10 mouse cellular contexts compared by ENCODE assay signal in genomic region chr7:98084541-98085293, GRCm38 (mm10). TPM values are rescaled to one million over a fixed set of nuclear protein-coding genes. Genes with fewer than 3 reads are reported as not detected.
DNase-seq lines count a peak whose midpoint lies in the region; ATAC-seq and TF ChIP-seq lines count a peak whose summit lies in the region.
"Had no signal": no experiment of that assay in that cellular context is flagged by ENCODE, and none has a peak within 500 bp of the region (broad histone marks: within the 10 kb centered on the region; RNA-seq: fewer than 3 reads in every experiment).

No protein-coding gene starts in this region.

- H3K27ac ChIP-seq in embryonic facial prominence, embryonic 14.5 days (replicated peaks; ENCODE audit: low read depth, low read length): no peak overlapping the region
- 0 out of 2 replicates have a peak overlapping the region, but pooled peaks have one; percentile 25 for H3K27ac ChIP-seq in kidney, postnatal 0 days
- H3K27ac ChIP-seq: forebrain, embryonic 15.5 days had no signal

- no peak for ATAC-seq in embryonic facial prominence, embryonic 14.5 days (ENCODE audit: low read depth)
- no peak for ATAC-seq in kidney, postnatal 0 days (replicated peaks; ENCODE audit: low FRiP score, low read depth)
- no peak for ATAC-seq in erythroblast, adult 5-6 weeks (replicated peaks; ENCODE audit: low FRiP score, poor library complexity, severe bottlenecking)
- ATAC-seq: forebrain, embryonic 15.5 days had no signal

- intact Hi-C loops in heart, postnatal 25 days (cut with DNase I): no loop called here

- no peaks in the 10 kb centered on the region for H3K27me3 ChIP-seq in embryonic facial prominence, embryonic 14.5 days (replicated peaks; ENCODE audit: control insufficient read depth, insufficient read depth, low read length)
- H3K27me3 ChIP-seq in kidney, postnatal 0 days (ENCODE audit: insufficient read depth, low read length): no peaks in the 10 kb centered on the region
- H3K27me3 ChIP-seq: forebrain, embryonic 15.5 days; limb, embryonic 13.5 days had no signal

- no peak overlapping the region for H3K4me2 ChIP-seq in embryonic facial prominence, embryonic 14.5 days (ENCODE audit: low read depth, low read length)
- peak overlapping the region; percentile 1; the same call in 1 of the 2 replicates for H3K4me2 ChIP-seq in kidney, postnatal 0 days (ENCODE audit: low read length)
- H3K4me2 ChIP-seq: forebrain, embryonic 15.5 days; limb, embryonic 13.5 days had no signal

- 0 out of 2 replicates have a peak overlapping the region, but pooled peaks have one; percentile 34 for H3K9ac ChIP-seq in embryonic facial prominence, embryonic 14.5 days (ENCODE audit: low read depth, low read length)
- 0 out of 2 replicates have a peak overlapping the region, but pooled peaks have one; percentile 29 for H3K9ac ChIP-seq in kidney, postnatal 0 days (ENCODE audit: low read depth, low read length)
- H3K9ac ChIP-seq: forebrain, embryonic 15.5 days had no signal

- peaks cover 6% of the 10 kb centered on the region for H3K4me1 ChIP-seq in embryonic facial prominence, embryonic 14.5 days (ENCODE audit: control insufficient read depth, insufficient read depth, low read length)
- H3K4me1 ChIP-seq in kidney, postnatal 0 days (replicated peaks; ENCODE audit: insufficient read depth, low read length): peaks cover 3% of the 10 kb centered on the region; the same call in 1 of the 2 replicates

- no peak for TF ChIP-seq CTCF in kidney, postnatal 0 days (IDR thresholded peaks at IDR 0.05; ENCODE audit: low read depth)

- no peaks in the 10 kb centered on the region for H3K9me3 ChIP-seq in embryonic facial prominence, embryonic 14.5 days (ENCODE audit: control insufficient read depth, low read length)
- no peaks in the 10 kb centered on the region for H3K9me3 ChIP-seq in kidney, postnatal 0 days (replicated peaks; ENCODE audit: low read length)
- H3K9me3 ChIP-seq: forebrain, embryonic 15.5 days; limb, embryonic 13.5 days had no signal

- no peaks in the 10 kb centered on the region for H3K36me3 ChIP-seq in embryonic facial prominence, embryonic 14.5 days (ENCODE audit: control insufficient read depth, insufficient read depth, low read length)
- H3K36me3 ChIP-seq in kidney, postnatal 0 days (ENCODE audit: insufficient read depth, low read length): no peaks in the 10 kb centered on the region
- H3K36me3 ChIP-seq: forebrain, embryonic 15.5 days had no signal

- H3K4me3 ChIP-seq in embryonic facial prominence, embryonic 14.5 days (ENCODE audit: low read depth, low read length): no peak overlapping the region
- no peak overlapping the region for H3K4me3 ChIP-seq in kidney, postnatal 0 days (replicated peaks; ENCODE audit: low read depth, low read length)
- H3K4me3 ChIP-seq: forebrain, embryonic 15.5 days; limb, embryonic 13.5 days had no signal

- DNase-seq in heart, adult 11 months: peak; percentile 96
- no peak for DNase-seq in heart, postnatal 25 days (ENCODE audit: low spot score)
- no peak for DNase-seq in embryonic facial prominence, embryonic 14.5 days (ENCODE audit: low spot score)
- DNase-seq in kidney, postnatal 0 days (ENCODE audit: low spot score): peak; percentile 23
- DNase-seq in lung, postnatal 25 days (ENCODE audit: low spot score): peak; percentile 40
- no peak for DNase-seq in testis, postnatal 14 days (ENCODE audit: low spot score)
- no peak for DNase-seq in thymus, postnatal 10 days (ENCODE audit: low spot score in 2 of 2)

- WGBS in embryonic facial prominence, embryonic 14.5 days: 43% methylated on average over 6 of the region's 12 CpGs
- 42% methylated on average over 12 of the region's 12 CpGs for WGBS in kidney, postnatal 0 days

RNA-seq across cellular contexts. Expression of gene Myo7a, which starts 34.6 kb away (rescaled TPM):
- 1 to 10 TPM; 4.2 to 5.4 TPM for total RNA-seq in heart, postnatal 25 days (2021)
- polyA plus RNA-seq in embryonic facial prominence, embryonic 14.5 days (2014; fragmentation: Nextera tagmentation; extraction: Ambion mirVana): 9.2 and 10.1 TPM in 2 replicates
- 7.6 and 8.7 TPM in 2 replicates for polyA plus RNA-seq in kidney, postnatal 0 days (2015; fragmentation: Nextera tagmentation; extraction: Ambion mirVana)
- 4.4 and 12.7 TPM in 2 replicates for total RNA-seq in erythroblast, adult 5-6 weeks (2015; ENCODE audit: low replicate concordance)
- total RNA-seq in erythroblast, adult 5-6 weeks (2017; ENCODE audit: low replicate concordance): 2.8 and 7.0 TPM in 2 replicates

Comparison
In these comparisons a context has a peak if more than half of its experiments do, and no peak if none do; other contexts are left out.
1. DNase-seq: peak in heart, adult 11 months (single experiment), kidney, postnatal 0 days (single experiment) and lung, postnatal 25 days (single experiment); none in heart, postnatal 25 days (single experiment), embryonic facial prominence, embryonic 14.5 days (single experiment), testis, postnatal 14 days (single experiment) and thymus, postnatal 10 days (0 of 2).